Mouse (Mus musculus): ENCODE data around the gene Ppp1r12c.

Ppp1r12c gene

DNA sequence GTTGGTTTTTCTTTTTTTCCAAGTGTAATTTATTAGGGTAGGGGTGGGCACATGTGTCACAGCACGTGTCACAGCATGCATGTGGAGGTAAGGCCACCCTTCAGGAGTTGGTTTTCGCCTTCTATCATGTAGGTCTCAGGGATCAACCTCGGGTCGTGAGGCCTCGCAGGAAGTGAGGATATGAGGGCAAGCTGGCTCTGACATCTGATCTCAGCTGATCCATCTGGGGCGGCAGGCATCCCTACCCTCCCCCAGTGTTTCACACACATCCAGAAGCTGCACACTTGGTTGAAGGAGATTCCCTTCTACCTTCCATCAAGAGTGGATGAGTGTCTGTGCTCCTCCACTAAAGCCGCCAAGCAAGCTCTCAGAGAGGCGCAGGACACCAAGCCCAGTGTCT, 69.5 kb downstream of the Ppp1r12c start:
- no peak for DNase-seq (ENCODE audit: extremely low spot score)

GRCm38 (mm10) chr7:4431548-4431947, 69.9 kb downstream of the Ppp1r12c start:
- DNase-seq (ENCODE audit: extremely low spot score) = peak; percentile 73
